Mouse (Mus musculus) megakaryocyte, embryonic 14.5 days (primary cell): Measurements from ENCODE around the gene Picalm. TPM values are rescaled to one million over a fixed set of nuclear protein-coding genes. Genes with fewer than 3 reads are reported as not detected.

Experiments
- H3K27me3 ChIP-seq: replicated peaks from 2 replicates; pipeline ENCODE3; 2012; ENCODE audit warnings: inconsistent platforms
- H3K36me3 ChIP-seq: replicated peaks from 2 replicates; pipeline ENCODE3; 2012; ENCODE audit warnings: low read length, inconsistent platforms, mixed read lengths
- H3K4me1 ChIP-seq: 2 replicates; pipeline ENCODE4 v1.6.1; 2012; ENCODE audit warnings: inconsistent platforms
- H3K4me3 ChIP-seq: replicated peaks from 2 replicates; pipeline ENCODE3; 2012; ENCODE audit warnings: moderate library complexity, mild to moderate bottlenecking, inconsistent platforms
- H3K9me3 ChIP-seq: 2 replicates; pipeline ENCODE4 v1.6.1; 2012; ENCODE audit warnings: inconsistent platforms
- FLI1 ChIP-seq: IDR thresholded peaks from 2 replicates; pipeline ENCODE4 v1.6.1; 2012; ENCODE audit warnings: low read length, inconsistent platforms, mixed read lengths
- GATA1 ChIP-seq: IDR thresholded peaks from 3 replicates; pipeline ENCODE4 v1.6.1; 2012; ENCODE audit warnings: mixed read lengths, low read length, inconsistent platforms, borderline replicate concordance
- polyA plus RNA-seq: library from polyadenylated mRNA; stranded (reverse); fragments of >175 nt; gene quantifications from 2 replicates; pipeline ENCODE4 v1.2.3, GENCODE M21; 2012; ENCODE audit warnings: low replicate concordance; ENCODE audit not compliant: insufficient read depth

The Picalm gene
- 16.1 and 47.5 TPM in 2 replicates for polyA plus RNA-seq

DNA sequence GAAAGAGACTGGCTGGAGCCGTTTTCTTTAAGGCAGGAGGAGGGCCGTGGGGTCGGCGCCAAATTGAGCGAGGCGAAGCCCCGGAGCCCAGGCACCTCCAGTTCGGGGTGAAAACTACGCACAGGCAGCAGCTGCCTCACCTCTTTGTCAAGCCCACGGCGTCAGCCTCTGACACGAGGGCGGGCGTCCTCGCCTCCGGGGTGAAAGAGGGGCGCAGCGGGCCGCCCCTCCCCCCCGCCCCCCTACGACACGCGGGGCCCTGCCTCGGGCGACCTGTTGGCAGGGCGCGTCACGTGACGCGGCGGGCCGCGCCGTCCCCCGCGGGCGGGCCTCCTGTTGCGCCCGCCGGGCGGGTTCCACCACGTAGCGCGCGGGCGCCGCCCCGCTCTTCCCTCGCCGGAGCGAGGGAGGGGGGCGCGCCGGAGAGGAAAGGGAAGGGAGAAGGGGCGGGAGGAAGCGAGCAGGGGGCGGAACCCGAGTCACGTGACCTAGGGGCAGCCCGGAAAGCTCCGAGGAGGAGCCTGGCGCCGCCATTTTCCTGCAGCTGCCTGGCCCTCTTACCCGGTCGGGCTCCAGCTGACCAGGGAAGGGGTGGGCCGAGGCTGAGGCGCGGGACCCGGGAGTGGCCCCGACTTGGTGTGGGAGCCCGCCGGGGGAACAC, at the start of gene Picalm:
Gene Picalm, plus strand, starts transcription at position 482 of the 661 bp plus-strand sequence.
- Histone ChIP-seq H3K4me1 (peaks cover 18% of the 10 kb centered on the region; the same call in 1 of the 2 replicates), H3K27me3 (no peaks in the 10 kb centered on the region), H3K36me3 (no peaks in the 10 kb centered on the region), H3K4me3 (peak within 1 kb of the TSS; percentile 96), H3K9me3 (no peaks in the 10 kb centered on the region)
- TF ChIP-seq FLI1, result no peak
- no peak for TF ChIP-seq GATA1

DNA sequence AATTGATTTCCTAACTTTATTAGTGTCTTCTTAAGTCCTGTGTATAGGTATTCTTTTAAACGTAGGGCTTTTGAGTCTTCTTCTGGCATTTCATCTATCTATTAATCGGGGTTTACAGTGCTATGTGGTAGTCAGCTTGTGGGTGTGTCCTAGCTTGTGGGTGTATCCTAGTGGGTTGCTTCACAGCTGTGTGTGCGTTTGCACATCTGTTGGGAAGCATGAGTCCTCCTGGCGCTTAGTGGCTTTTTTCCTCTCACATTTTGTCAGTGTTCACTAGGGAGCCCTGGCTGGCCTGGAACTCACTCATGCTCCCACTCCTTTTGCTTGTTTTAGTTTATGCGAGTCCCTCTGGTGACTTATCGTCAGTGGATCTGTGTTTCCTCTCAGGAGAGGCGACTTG, 46.2 kb upstream of the Picalm start:
- TF ChIP-seq FLI1 (no peak), GATA1 (no peak)
- H3K27me3 ChIP-seq, result peaks cover 6% of the 10 kb centered on the region
- H3K9me3 ChIP-seq, result peaks cover 4% of the 10 kb centered on the region; the same call in 1 of the 2 replicates
- no peaks in the 10 kb centered on the region for H3K36me3 ChIP-seq
- peaks cover 5% of the 10 kb centered on the region for H3K4me1 ChIP-seq
- no peak overlapping the region for H3K4me3 ChIP-seq

DNA sequence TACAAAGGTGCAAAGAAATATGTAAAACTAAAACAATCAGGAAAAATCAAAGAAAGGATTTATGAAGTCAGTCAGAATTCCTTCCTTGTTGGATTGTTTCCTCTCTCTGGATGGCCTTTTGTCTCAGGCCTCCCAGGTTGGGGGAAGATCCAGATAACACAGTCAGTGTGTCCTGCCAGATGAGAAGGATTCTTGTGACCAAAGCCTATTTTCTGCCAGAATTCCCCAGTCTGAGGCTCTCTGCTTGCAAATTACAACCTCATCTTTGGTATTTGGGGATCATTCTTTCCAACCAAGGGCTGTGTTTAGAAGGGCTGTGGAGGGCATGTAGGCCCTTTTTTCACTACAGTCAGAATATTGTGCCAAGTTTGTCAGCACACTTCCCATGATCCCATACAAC, 45.5 kb upstream of the Picalm start:
- no peaks in the 10 kb centered on the region for H3K36me3 ChIP-seq
- TF ChIP-seq FLI1 (no peak), GATA1 (no peak)
- peaks cover 4% of the 10 kb centered on the region; the same call in 1 of the 2 replicates for H3K9me3 ChIP-seq
- peaks cover 6% of the 10 kb centered on the region for H3K27me3 ChIP-seq
- H3K4me1 ChIP-seq, result peaks cover 5% of the 10 kb centered on the region
- no peak overlapping the region for H3K4me3 ChIP-seq

DNA sequence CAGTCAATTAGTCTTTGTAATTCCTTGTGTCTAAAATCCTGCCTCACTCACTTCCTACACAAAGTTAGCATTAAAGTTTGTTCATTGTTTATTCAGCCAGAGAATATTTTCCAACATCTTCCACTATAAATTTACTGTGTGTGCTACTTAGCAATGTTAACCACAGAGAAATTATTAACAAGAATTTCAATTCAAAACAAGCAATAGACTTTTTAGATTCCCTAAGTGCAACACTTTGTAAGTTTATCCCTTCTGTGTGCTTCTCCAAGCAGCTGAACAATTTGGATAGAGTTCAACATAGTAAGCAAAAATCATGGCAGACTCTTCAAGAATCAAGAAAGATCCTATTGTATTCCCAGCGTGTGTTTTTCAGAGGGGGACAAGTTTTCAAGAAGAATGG, 44.3 kb upstream of the Picalm start:
- TF ChIP-seq GATA1, result no peak
- TF ChIP-seq FLI1, result no peak
- Histone ChIP-seq H3K36me3 (no peaks in the 10 kb centered on the region), H3K4me3 (no peak overlapping the region), H3K4me1 (no peaks in the 10 kb centered on the region), H3K27me3 (peaks cover 6% of the 10 kb centered on the region), H3K9me3 (peaks cover 4% of the 10 kb centered on the region; the same call in 1 of the 2 replicates)

DNA sequence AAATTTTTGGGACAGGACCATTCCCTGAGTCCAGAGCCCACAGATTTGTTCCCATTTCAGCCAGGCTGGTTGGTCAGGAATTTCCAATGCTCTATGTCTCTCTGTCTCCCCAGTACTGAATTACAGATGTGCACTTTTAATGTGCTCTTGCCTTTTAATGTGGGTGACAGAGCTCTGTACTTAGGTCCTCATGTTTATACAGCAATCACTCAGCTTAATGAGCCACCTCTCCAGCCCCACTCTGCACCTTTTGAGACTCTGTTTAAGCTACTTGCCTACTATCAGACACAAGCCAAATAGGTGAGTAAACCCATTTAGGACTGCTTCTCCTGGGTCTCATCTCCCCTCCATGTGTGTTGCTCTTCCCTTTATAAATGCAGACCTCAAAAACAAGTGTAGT, 43.2 kb upstream of the Picalm start:
- H3K36me3 ChIP-seq, result no peaks in the 10 kb centered on the region
- H3K27me3 ChIP-seq, result peaks cover 1% of the 10 kb centered on the region
- no peak overlapping the region for H3K4me3 ChIP-seq
- H3K4me1 ChIP-seq, result no peaks in the 10 kb centered on the region
- H3K9me3 ChIP-seq, result peaks cover 4% of the 10 kb centered on the region; the same call in 1 of the 2 replicates
- TF ChIP-seq FLI1 (no peak), GATA1 (no peak)

GRCm38 (mm10) chr7:90090996-90091395, 39.0 kb upstream of the Picalm start:
- no peak overlapping the region for H3K4me3 ChIP-seq
- H3K27me3 ChIP-seq, result no peaks in the 10 kb centered on the region
- H3K4me1 ChIP-seq, result peaks cover 10% of the 10 kb centered on the region
- no peak for TF ChIP-seq GATA1
- no peak for TF ChIP-seq FLI1
- peaks cover 5% of the 10 kb centered on the region for H3K9me3 ChIP-seq
- H3K36me3 ChIP-seq, result no peaks in the 10 kb centered on the region

GRCm38 (mm10) chr7:90091756-90092155, 38.3 kb upstream of the Picalm start:
- Histone ChIP-seq H3K27me3 (peaks cover 2% of the 10 kb centered on the region), H3K36me3 (no peaks in the 10 kb centered on the region)

GRCm38 (mm10) chr7:90092452-90093450, 37.3 kb upstream of the Picalm start:
- Histone ChIP-seq H3K4me1 (peaks cover 10% of the 10 kb centered on the region), H3K9me3 (peaks cover 5% of the 10 kb centered on the region), H3K27me3 (peaks cover 2% of the 10 kb centered on the region), H3K4me3 (no peak overlapping the region), H3K36me3 (no peaks in the 10 kb centered on the region)
- TF ChIP-seq FLI1 (no peak), GATA1 (no peak)

More at GRCm38 (mm10) chr7:90091756-90092155, 38.3 kb upstream of the Picalm start:
- Histone ChIP-seq H3K4me3 (no peak overlapping the region), H3K4me1 (peaks cover 10% of the 10 kb centered on the region), H3K9me3 (peaks cover 5% of the 10 kb centered on the region)
- no peak for TF ChIP-seq GATA1
- TF ChIP-seq FLI1, result no peak

- TF ChIP-seq GATA1 (no peak), FLI1 (no peak)
- H3K27me3 ChIP-seq, result peaks cover 2% of the 10 kb centered on the region
- no peaks in the 10 kb centered on the region for H3K36me3 ChIP-seq
- H3K9me3 ChIP-seq, result peaks cover 5% of the 10 kb centered on the region
- peaks cover 10% of the 10 kb centered on the region for H3K4me1 ChIP-seq
- H3K4me3 ChIP-seq, result no peak overlapping the region
These were observed 34.9 kb upstream of the Picalm start for GRCm38 (mm10) chr7:90095097-90095496.
